Mouse (Mus musculus): ENCODE results near the gene Atrnl1. TPM values are rescaled to one million over a fixed set of nuclear protein-coding genes. Genes with fewer than 3 reads are reported as not detected.

Atrnl1 gene
- polyA plus RNA-seq, 1 experiment from 2014 or later: 4.5 TPM

- Histone ChIP-seq H3K9me3 (ENCODE audit: low read length) (no peaks in the 10 kb centered on the region), H3K4me2 (replicated peaks; ENCODE audit: low read depth, low read length) (no peak overlapping the region), H3K9ac (replicated peaks; ENCODE audit: low read depth) (no peak overlapping the region), H3K36me3 (ENCODE audit: insufficient read depth, low read length) (no peaks in the 10 kb centered on the region), H3K4me1 (ENCODE audit: insufficient read depth, low read depth, low read length) (no peaks in the 10 kb centered on the region), H3K4me3 (ENCODE audit: low read depth, low read length) (no peak overlapping the region), H3K27me3 (replicated peaks; ENCODE audit: insufficient read depth, low read length) (no peaks in the 10 kb centered on the region), H3K27ac (ENCODE audit: low read length) (no peak overlapping the region)
- DNase-seq (ENCODE audit: low spot score) (no peak), ATAC-seq (no peak)
- TF ChIP-seq EP300 (IDR thresholded peaks at IDR 0.05) (no peak), CTCF (IDR thresholded peaks at IDR 0.05) (no peak)
- 83% methylated on average over 16 of the region's 16 CpGs for WGBS
Measured at GRCm38 (mm10) chr19:57961738-57962640, 351.2 kb downstream of the Atrnl1 start.

GRCm38 (mm10) chr19:57963874-57964273, 353.0 kb downstream of the Atrnl1 start:
- Histone ChIP-seq H3K9ac (replicated peaks; ENCODE audit: low read depth) (no peak overlapping the region), H3K4me1 (ENCODE audit: insufficient read depth, low read depth, low read length) (no peaks in the 10 kb centered on the region), H3K27me3 (replicated peaks; ENCODE audit: insufficient read depth, low read length) (no peaks in the 10 kb centered on the region), H3K4me3 (ENCODE audit: low read depth, low read length) (no peak overlapping the region), H3K4me2 (replicated peaks; ENCODE audit: low read depth, low read length) (no peak overlapping the region), H3K27ac (ENCODE audit: low read length) (no peak overlapping the region), H3K9me3 (ENCODE audit: low read length) (no peaks in the 10 kb centered on the region), H3K36me3 (ENCODE audit: insufficient read depth, low read length) (no peaks in the 10 kb centered on the region)
- no peak for DNase-seq (ENCODE audit: low spot score)
- 89% methylated on average over 6 of the region's 6 CpGs for WGBS
- ATAC-seq: no peak
- no peak for TF ChIP-seq CTCF (IDR thresholded peaks at IDR 0.05)
- no peak for TF ChIP-seq EP300 (IDR thresholded peaks at IDR 0.05)

DNA sequence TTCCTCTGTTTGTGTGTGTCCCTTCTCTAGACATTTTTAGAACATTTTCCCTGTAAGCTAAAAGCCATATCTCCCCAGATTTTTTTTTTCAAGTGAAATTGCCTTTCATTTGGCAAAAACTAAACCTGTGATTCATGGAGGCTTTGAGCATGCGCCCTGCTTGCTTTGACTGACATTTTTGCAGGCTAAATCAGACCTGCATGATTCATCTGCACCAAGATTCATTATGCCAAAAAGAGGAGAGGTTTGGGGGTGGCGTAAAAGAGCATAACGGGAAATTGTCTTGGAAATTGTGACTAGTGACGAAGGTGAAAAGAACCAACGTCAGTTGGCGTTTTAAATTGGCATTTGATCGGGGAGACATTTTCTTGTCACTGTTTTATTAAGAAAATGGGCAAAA, 358.9 kb downstream of the Atrnl1 start:
- ATAC-seq: no peak
- 93% methylated on average over 7 of the region's 7 CpGs for WGBS
- no peaks in the 10 kb centered on the region for H3K27me3 ChIP-seq (replicated peaks; ENCODE audit: insufficient read depth, low read length)

GRCm38 (mm10) chr19:57970342-57970895, 359.6 kb downstream of the Atrnl1 start:
- ATAC-seq (no peak), DNase-seq (ENCODE audit: low spot score) (no peak)
- Histone ChIP-seq H3K4me1 (ENCODE audit: insufficient read depth, low read depth, low read length) (no peaks in the 10 kb centered on the region), H3K4me2 (replicated peaks; ENCODE audit: low read depth, low read length) (no peak overlapping the region), H3K27me3 (replicated peaks; ENCODE audit: insufficient read depth, low read length) (no peaks in the 10 kb centered on the region), H3K4me3 (ENCODE audit: low read depth, low read length) (no peak overlapping the region), H3K27ac (ENCODE audit: low read length) (no peak overlapping the region), H3K36me3 (ENCODE audit: insufficient read depth, low read length) (no peaks in the 10 kb centered on the region), H3K9me3 (ENCODE audit: low read length) (no peaks in the 10 kb centered on the region), H3K9ac (replicated peaks; ENCODE audit: low read depth) (no peak overlapping the region)
- TF ChIP-seq EP300 (IDR thresholded peaks at IDR 0.05) (no peak), CTCF (IDR thresholded peaks at IDR 0.05) (0 out of 2 replicates have a peak, but pooled peaks have one; percentile 12)
- 69% methylated on average over 13 of the region's 13 CpGs for WGBS

More for the DNA sequence above, 358.9 kb downstream of the Atrnl1 start:
- TF ChIP-seq CTCF (IDR thresholded peaks at IDR 0.05) (no peak), EP300 (IDR thresholded peaks at IDR 0.05) (no peak)
- H3K27ac ChIP-seq (ENCODE audit: low read length): no peak overlapping the region
- no peaks in the 10 kb centered on the region for H3K9me3 ChIP-seq (ENCODE audit: low read length)
- DNase-seq (ENCODE audit: low spot score): no peak
- H3K4me3 ChIP-seq (ENCODE audit: low read depth, low read length): no peak overlapping the region
- H3K9ac ChIP-seq (replicated peaks; ENCODE audit: low read depth): no peak overlapping the region
- no peaks in the 10 kb centered on the region for H3K4me1 ChIP-seq (ENCODE audit: insufficient read depth, low read depth, low read length)
- H3K36me3 ChIP-seq (ENCODE audit: insufficient read depth, low read length): no peaks in the 10 kb centered on the region
- no peak overlapping the region for H3K4me2 ChIP-seq (replicated peaks; ENCODE audit: low read depth, low read length)

DNA sequence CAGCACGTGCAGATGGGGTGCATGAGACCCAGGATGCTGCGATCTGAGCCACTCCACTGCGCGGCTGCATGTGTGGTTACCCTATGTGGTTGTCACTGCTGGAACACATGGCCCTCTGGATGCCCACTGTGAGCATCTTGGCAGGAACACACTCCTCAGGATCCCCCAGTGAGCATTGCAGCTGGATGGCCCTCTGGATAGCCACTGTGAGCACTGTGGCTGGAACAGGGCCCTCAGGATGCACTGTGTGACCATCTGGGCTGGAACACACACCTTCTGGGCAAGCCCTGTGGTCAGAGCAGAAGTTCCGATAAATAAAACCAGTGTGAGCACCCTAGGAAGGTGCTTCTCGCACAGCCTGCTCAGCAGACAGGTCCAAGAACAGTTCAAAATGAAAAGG, 364.4 kb downstream of the Atrnl1 start:
- H3K36me3 ChIP-seq (ENCODE audit: insufficient read depth, low read length): no peaks in the 10 kb centered on the region
- H3K4me3 ChIP-seq (ENCODE audit: low read depth, low read length): no peak overlapping the region
- H3K27ac ChIP-seq (ENCODE audit: low read length): no peak overlapping the region
- whole genome bisulfite sequencing: 92% methylated on average over 6 of the region's 6 CpGs
- no peak for ATAC-seq
- H3K27me3 ChIP-seq (replicated peaks; ENCODE audit: insufficient read depth, low read length): no peaks in the 10 kb centered on the region
- no peak overlapping the region for H3K4me2 ChIP-seq (replicated peaks; ENCODE audit: low read depth, low read length)
- H3K9me3 ChIP-seq (ENCODE audit: low read length): no peaks in the 10 kb centered on the region
- TF ChIP-seq CTCF (IDR thresholded peaks at IDR 0.05): no peak
- TF ChIP-seq EP300 (IDR thresholded peaks at IDR 0.05): no peak
- no peak overlapping the region for H3K9ac ChIP-seq (replicated peaks; ENCODE audit: low read depth)
- DNase-seq (ENCODE audit: low spot score): no peak
- no peaks in the 10 kb centered on the region for H3K4me1 ChIP-seq (ENCODE audit: insufficient read depth, low read depth, low read length)
